Mouse (Mus musculus) ES-Bruce4 (cell line): ENCODE measurements at regions not wholly inside any gene's neighbourhood (a gene's known extent, or its start where the extent isn't known, plus 50 kb on each side); places are given as distances from the start of the nearest gene placed in this dataset.

Experiments used
- CTCF ChIP-seq: IDR thresholded peaks from one replicate; pipeline ENCODE4 v1.8.1; 2011; ENCODE audit warnings: low read depth, low read length
- EP300 ChIP-seq: IDR thresholded peaks from 2 replicates; pipeline ENCODE4 v1.6.1; 2011; ENCODE audit warnings: low read depth, low read length; ENCODE audit not compliant: insufficient read depth
- POLR2A ChIP-seq: IDR thresholded peaks from one replicate; pipeline ENCODE4 v1.8.1; 2011; ENCODE audit warnings: low read length; ENCODE audit not compliant: insufficient read depth

DNA sequence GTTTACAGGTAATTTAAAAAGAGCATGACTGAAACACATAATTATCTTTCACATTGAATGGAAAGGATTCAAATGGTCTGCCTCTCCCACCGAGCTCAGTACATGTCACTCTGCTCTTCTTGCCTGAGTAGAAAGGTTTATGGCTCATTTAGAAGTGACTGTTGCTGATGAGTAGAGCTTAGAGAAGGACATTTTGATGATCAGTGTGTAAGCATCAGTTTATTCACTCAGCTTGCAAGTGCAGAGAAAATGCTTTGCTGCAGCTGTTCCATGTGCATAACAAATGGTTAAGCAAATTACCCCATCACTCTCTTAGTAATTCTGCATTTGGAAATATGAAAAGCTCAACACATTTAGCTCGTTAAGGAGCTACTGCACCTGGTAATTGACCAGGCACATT, 287.5 kb upstream of the Prmt6 start:
- TF ChIP-seq POLR2A (no peak), CTCF (no peak), EP300 (no peak)
